Mouse (Mus musculus): ENCODE results near the gene Dcun1d1. TPM values are rescaled to one million over a fixed set of nuclear protein-coding genes. Genes with fewer than 3 reads are reported as not detected.

The Dcun1d1 gene
- total RNA-seq, 2 experiments from 2014 or later = 278 to 289 TPM

Other genes starting within 250 kb of the Dcun1d1 start
- 91.5 and 138 TPM in 2 replicates for gene Atp11b, start 183.3 kb downstream of the Dcun1d1 start, total RNA-seq (2015; ENCODE audit: low replicate concordance)
- 37.1 and 68.3 TPM in 2 replicates for gene Atp11b, start 183.3 kb downstream of the Dcun1d1 start, total RNA-seq (2017; ENCODE audit: low replicate concordance)
- 2.1 and 11.3 TPM in 2 replicates for gene Mccc1, start 63.2 kb upstream of the Dcun1d1 start, total RNA-seq (2015; ENCODE audit: low replicate concordance)
- gene Mccc1, start 63.2 kb upstream of the Dcun1d1 start, total RNA-seq (2017; ENCODE audit: low replicate concordance) = 2.1 and 7.3 TPM in 2 replicates
- gene Ccdc144b, start 116.1 kb upstream of the Dcun1d1 start, total RNA-seq (2015; ENCODE audit: low replicate concordance) = not detected in 2 replicates
- 0.26 and 1.1 TPM in 2 replicates for gene Ccdc144b, start 116.1 kb upstream of the Dcun1d1 start, total RNA-seq (2017; ENCODE audit: low replicate concordance)
- gene Acad9, start 128.5 kb upstream of the Dcun1d1 start, total RNA-seq (2015; ENCODE audit: low replicate concordance) = 4.2 TPM in 2 replicates
- gene Acad9, start 128.5 kb upstream of the Dcun1d1 start, total RNA-seq (2017; ENCODE audit: low replicate concordance) = 5.0 and 14.8 TPM in 2 replicates
- under 0.01 and 1.0 TPM in 2 replicates for gene D3Ertd254e, start 213.6 kb upstream of the Dcun1d1 start, total RNA-seq (2015; ENCODE audit: low replicate concordance)
- gene D3Ertd254e, start 213.6 kb upstream of the Dcun1d1 start, total RNA-seq (2017; ENCODE audit: low replicate concordance) = 0.28 and 1.1 TPM in 2 replicates

Data from erythroblast, adult 5-6 weeks (primary cell).